Mouse (Mus musculus): ENCODE measurements around the gene Tbc1d1. TPM values are rescaled to one million over a fixed set of nuclear protein-coding genes. Genes with fewer than 3 reads are reported as not detected.

Tbc1d1 gene
- 23.0 and 26.2 TPM in 2 replicates for polyA plus RNA-seq (2015; fragmentation: Nextera tagmentation; extraction: Ambion mirVana)

DNA sequence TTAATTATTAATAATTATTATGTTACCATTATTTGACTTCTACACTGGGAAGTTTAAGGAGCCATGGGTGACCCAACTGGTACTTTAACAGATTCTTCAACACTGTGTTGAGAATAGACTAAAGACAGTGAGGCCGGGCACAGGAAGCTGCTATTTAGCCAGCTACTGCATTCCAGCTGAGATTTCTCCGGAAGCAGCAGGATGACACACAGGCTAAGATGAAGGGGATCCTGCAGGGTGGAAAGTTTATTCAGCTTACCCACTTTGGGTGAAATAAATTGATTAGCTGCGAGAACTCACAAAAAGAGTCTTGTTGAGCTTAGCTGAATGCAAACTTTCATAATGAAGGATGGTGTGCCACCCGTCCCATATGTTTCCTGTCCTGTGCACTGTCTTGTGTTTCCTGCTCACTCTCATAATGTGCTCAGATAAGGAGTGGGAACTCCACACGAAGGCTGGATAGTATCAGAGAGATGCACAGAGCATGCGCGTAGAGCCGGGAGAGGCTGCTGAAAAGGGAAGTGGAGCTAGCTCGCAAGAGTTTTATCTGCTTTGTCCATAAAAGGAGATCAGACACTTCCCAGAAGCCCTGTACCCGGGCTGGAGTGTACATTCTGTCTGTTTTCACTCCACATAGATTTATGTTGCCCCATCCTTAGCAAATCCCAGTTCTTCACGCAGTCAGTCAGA lies at the start of gene Tbc1d1:
Gene Tbc1d1 (plus strand): TSS at position 445 of the 690 bp plus-strand sequence.
- 0 out of 2 replicates have a peak, but pooled peaks cover 5% of the 10 kb centered on the region for H3K27me3 ChIP-seq
- peak within 1 kb of the TSS; percentile 56 for H3K27ac ChIP-seq
- peak within 1 kb of the TSS; percentile 28 for H3K4me3 ChIP-seq
- ATAC-seq (replicated peaks; ENCODE audit: insufficient number of reproducible peaks, insufficient read depth, low FRiP score, low read depth) = peak; percentile 78
- WGBS = 10% methylated on average over 11 of the region's 11 CpGs
- H3K9ac ChIP-seq = no peak within 1 kb of the TSS
- H3K4me2 ChIP-seq = peak within 1 kb of the TSS; percentile 51
- H3K4me1 ChIP-seq (replicated peaks) = peaks cover 23% of the 10 kb centered on the region
- H3K9me3 ChIP-seq (replicated peaks) = no peaks in the 10 kb centered on the region
- H3K36me3 ChIP-seq = no peaks in the 10 kb centered on the region

DNA sequence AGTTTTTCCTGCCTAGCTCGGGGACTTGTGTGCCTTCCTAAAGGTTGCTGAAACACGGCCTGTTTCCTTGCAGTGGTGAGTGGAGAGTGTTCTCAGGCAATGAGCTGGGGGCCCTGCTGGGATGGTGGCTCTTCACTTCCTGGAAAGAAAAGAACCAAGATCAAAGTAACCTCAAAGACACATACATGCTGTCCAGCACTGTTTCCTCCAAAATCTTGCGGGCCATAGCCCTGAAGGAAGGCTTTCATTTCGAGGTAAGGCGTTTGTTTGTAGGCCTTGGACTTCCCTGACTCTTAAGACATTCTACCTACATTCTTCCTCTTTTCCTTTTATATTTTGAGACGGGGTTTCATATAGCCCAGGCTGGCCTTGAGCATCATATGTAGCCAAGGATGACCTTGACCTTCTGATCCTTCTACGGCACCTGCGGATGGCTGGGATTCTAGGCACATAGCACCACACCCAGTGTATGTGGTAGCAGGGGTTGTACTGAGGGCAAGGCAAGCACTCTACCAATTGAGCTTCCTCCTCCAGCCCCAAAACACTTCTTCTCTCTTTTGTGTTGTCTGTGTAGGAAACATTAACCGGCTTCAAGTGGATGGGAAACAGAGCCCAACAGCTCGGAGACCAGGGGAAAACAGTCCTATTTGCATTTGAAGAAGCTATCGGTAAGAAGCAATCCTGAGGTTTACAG lies 48.4 kb upstream of the Tbc1d1 start:
- 84% methylated on average over 11 of the region's 11 CpGs for WGBS
- no peak for ATAC-seq (replicated peaks; ENCODE audit: insufficient number of reproducible peaks, insufficient read depth, low FRiP score, low read depth)
- Histone ChIP-seq H3K4me2 (no peak overlapping the region), H3K36me3 (peaks cover 52% of the 10 kb centered on the region), H3K9ac (no peak overlapping the region), H3K27ac (no peak overlapping the region), H3K27me3 (no peaks in the 10 kb centered on the region), H3K9me3 (replicated peaks) (no peaks in the 10 kb centered on the region), H3K4me3 (no peak overlapping the region), H3K4me1 (replicated peaks) (peaks cover 4% of the 10 kb centered on the region)

DNA sequence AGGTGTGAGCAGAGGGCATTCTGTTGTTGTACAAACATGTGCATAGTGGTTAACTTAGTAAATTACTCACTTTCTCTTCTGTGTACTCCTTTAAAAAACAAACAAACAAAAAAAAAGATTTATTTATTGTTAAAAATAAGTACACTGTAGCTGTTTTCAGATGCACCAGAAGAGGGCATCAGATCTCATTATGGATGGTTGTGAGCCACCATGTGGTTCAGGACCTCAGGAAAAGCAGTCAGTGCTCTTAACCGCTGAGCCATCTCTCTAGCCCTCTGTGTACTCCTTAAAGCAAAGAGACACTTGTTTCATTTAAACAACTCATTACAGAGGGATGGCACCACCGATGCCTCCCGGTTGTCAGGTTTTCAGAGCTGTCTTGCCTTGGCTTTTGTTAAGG lies 46.9 kb upstream of the Tbc1d1 start:
- Histone ChIP-seq H3K36me3 (peaks cover 57% of the 10 kb centered on the region), H3K9ac (no peak overlapping the region), H3K4me2 (no peak overlapping the region), H3K9me3 (replicated peaks) (no peaks in the 10 kb centered on the region), H3K4me3 (no peak overlapping the region), H3K27ac (no peak overlapping the region), H3K27me3 (no peaks in the 10 kb centered on the region), H3K4me1 (replicated peaks) (peaks cover 4% of the 10 kb centered on the region)
- ATAC-seq (replicated peaks; ENCODE audit: insufficient number of reproducible peaks, insufficient read depth, low FRiP score, low read depth) = no peak
- 55% methylated on average over 3 of the region's 3 CpGs for WGBS

DNA sequence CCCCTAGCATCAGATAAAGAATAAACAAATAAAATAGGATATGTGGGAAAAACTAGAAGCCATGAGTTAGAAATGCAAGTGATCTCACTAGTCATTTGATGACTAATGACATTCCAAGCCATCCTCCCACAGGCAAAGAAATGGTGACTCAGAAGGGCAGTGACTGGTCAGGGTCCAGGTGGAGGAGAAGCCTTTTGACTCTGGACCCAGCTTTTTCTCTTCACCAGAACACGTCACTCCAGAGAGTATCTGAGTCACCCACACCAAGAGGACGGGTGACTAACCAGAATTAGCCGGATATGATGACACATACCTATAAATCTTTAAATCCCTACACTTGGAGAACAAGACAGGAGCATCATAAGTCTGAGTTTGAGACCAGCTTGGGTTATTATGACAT lies 43.7 kb upstream of the Tbc1d1 start:
- WGBS = 73% methylated on average over 3 of the region's 3 CpGs
- Histone ChIP-seq H3K36me3 (peaks cover 80% of the 10 kb centered on the region), H3K9ac (no peak overlapping the region), H3K9me3 (replicated peaks) (peaks cover 4% of the 10 kb centered on the region; the same call in 1 of the 2 replicates), H3K27ac (no peak overlapping the region), H3K4me1 (replicated peaks) (peaks cover 4% of the 10 kb centered on the region), H3K4me2 (no peak overlapping the region), H3K4me3 (no peak overlapping the region), H3K27me3 (no peaks in the 10 kb centered on the region)
- ATAC-seq (replicated peaks; ENCODE audit: insufficient number of reproducible peaks, insufficient read depth, low FRiP score, low read depth) = no peak

DNA sequence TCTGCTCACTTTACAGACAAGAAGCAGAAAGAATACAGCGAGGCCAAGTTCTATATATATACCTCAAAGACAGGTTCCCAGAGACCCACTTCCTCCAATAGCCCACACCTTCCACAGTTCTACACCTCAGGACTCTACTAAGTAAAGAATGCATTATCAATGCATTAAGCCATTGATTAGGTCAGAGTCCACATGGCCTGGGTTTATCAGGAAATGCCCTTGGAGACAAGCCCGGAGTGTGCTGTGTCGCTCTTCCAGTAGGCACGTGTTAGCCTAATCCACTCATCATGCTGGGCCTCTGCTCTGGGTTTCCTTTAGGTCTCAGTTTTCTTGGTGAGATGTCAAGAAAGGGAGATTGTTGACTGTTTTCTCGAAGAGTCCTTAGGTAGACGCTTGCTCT lies 41.9 kb upstream of the Tbc1d1 start:
- Histone ChIP-seq H3K4me2 (no peak overlapping the region), H3K4me3 (no peak overlapping the region), H3K27me3 (no peaks in the 10 kb centered on the region), H3K27ac (no peak overlapping the region), H3K36me3 (peaks cover 67% of the 10 kb centered on the region), H3K4me1 (replicated peaks) (peaks cover 4% of the 10 kb centered on the region), H3K9ac (no peak overlapping the region), H3K9me3 (replicated peaks) (peaks cover 4% of the 10 kb centered on the region; the same call in 1 of the 2 replicates)
- WGBS = 86% methylated on average over 6 of the region's 6 CpGs
- ATAC-seq (replicated peaks; ENCODE audit: insufficient number of reproducible peaks, insufficient read depth, low FRiP score, low read depth) = no peak

- Histone ChIP-seq H3K27ac (no peak overlapping the region), H3K4me2 (no peak overlapping the region), H3K27me3 (no peaks in the 10 kb centered on the region), H3K36me3 (peaks cover 46% of the 10 kb centered on the region), H3K4me1 (replicated peaks) (no peaks in the 10 kb centered on the region), H3K4me3 (no peak overlapping the region), H3K9ac (no peak overlapping the region), H3K9me3 (replicated peaks) (peaks cover 4% of the 10 kb centered on the region; the same call in 1 of the 2 replicates)
- no peak for ATAC-seq (replicated peaks; ENCODE audit: insufficient number of reproducible peaks, insufficient read depth, low FRiP score, low read depth)
- 82% methylated on average over 1 of the region's 1 CpGs for WGBS
Measured at GRCm38 (mm10) chr5:64117191-64117590, 38.9 kb upstream of the Tbc1d1 start.

- no peaks in the 10 kb centered on the region for H3K4me1 ChIP-seq (replicated peaks)
- H3K9me3 ChIP-seq (replicated peaks) = no peaks in the 10 kb centered on the region
- no peak overlapping the region for H3K9ac ChIP-seq
- ATAC-seq (replicated peaks; ENCODE audit: insufficient number of reproducible peaks, insufficient read depth, low FRiP score, low read depth) = no peak
- H3K27me3 ChIP-seq = no peaks in the 10 kb centered on the region
- 68% methylated on average over 5 of the region's 5 CpGs for WGBS
- H3K4me2 ChIP-seq = no peak overlapping the region
- H3K36me3 ChIP-seq = no peaks in the 10 kb centered on the region; the same call in none of the 2 replicates
- H3K27ac ChIP-seq = no peak overlapping the region
- H3K4me3 ChIP-seq = no peak overlapping the region
Measured at GRCm38 (mm10) chr5:64125783-64126182, 30.3 kb upstream of the Tbc1d1 start.

DNA sequence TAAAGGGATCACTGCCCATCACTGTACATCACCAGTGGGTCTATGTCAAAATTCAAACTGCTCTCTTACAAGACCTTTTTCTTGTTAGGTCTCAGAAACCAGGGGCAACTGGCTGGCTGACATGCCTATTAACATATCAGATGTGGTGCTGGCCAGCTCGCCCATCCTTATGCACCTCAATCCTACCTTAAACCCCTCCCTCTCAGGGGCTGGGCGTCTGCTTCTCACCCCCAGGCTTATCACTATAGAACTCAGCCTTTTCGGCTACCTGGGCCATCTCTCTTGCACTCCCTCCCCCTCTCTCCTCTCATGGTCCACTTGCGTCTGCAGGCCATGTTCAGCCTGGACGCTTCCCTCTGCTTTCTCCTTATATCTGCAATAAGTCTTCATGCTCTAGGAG lies 24.6 kb upstream of the Tbc1d1 start:
- H3K4me2 ChIP-seq = no peak overlapping the region
- no peaks in the 10 kb centered on the region for H3K9me3 ChIP-seq (replicated peaks)
- H3K36me3 ChIP-seq = no peaks in the 10 kb centered on the region; the same call in none of the 2 replicates
- no peaks in the 10 kb centered on the region for H3K4me1 ChIP-seq (replicated peaks)
- no peak overlapping the region for H3K27ac ChIP-seq
- 67% methylated on average over 5 of the region's 5 CpGs for WGBS
- no peak overlapping the region for H3K9ac ChIP-seq
- no peaks in the 10 kb centered on the region for H3K27me3 ChIP-seq
- H3K4me3 ChIP-seq = no peak overlapping the region
- ATAC-seq (replicated peaks; ENCODE audit: insufficient number of reproducible peaks, insufficient read depth, low FRiP score, low read depth) = no peak

DNA sequence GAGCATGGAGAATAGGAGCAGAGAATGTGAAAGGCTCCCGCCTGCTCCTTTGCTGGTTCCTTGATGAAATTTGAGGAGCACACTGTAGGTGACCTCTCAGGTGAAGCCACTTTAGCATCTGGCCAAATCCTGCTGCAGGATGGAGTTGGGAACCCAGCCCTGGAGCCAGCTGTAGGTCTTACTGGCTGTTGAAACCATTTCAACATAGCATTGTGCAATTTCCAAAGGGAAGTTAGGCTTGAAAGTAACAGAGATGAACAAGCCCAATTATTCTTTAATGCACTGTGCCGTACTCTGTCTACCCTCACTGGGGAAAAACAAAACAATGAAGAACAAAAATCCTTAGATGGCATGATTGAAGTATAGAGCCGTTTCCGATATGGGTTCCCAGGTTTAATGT lies 22.2 kb upstream of the Tbc1d1 start:
- ATAC-seq (replicated peaks; ENCODE audit: insufficient number of reproducible peaks, insufficient read depth, low FRiP score, low read depth) = no peak
- H3K4me3 ChIP-seq = no peak overlapping the region

GRCm38 (mm10) chr5:64136325-64136724 lies 19.8 kb upstream of the Tbc1d1 start:
- Histone ChIP-seq H3K9me3 (replicated peaks) (no peaks in the 10 kb centered on the region), H3K4me2 (no peak overlapping the region), H3K9ac (no peak overlapping the region), H3K4me3 (no peak overlapping the region), H3K27ac (no peak overlapping the region), H3K27me3 (no peaks in the 10 kb centered on the region), H3K4me1 (replicated peaks) (no peaks in the 10 kb centered on the region), H3K36me3 (no peaks in the 10 kb centered on the region)
- ATAC-seq (replicated peaks; ENCODE audit: insufficient number of reproducible peaks, insufficient read depth, low FRiP score, low read depth) = no peak
- 70% methylated on average over 5 of the region's 5 CpGs for WGBS

More for the DNA sequence above, 22.2 kb upstream of the Tbc1d1 start:
- Histone ChIP-seq H3K4me2 (no peak overlapping the region), H3K36me3 (no peaks in the 10 kb centered on the region), H3K9ac (no peak overlapping the region), H3K27ac (no peak overlapping the region), H3K9me3 (replicated peaks) (no peaks in the 10 kb centered on the region), H3K27me3 (no peaks in the 10 kb centered on the region), H3K4me1 (replicated peaks) (no peaks in the 10 kb centered on the region)
- 92% methylated on average over 4 of the region's 4 CpGs for WGBS

- H3K27me3 ChIP-seq = no peaks in the 10 kb centered on the region
- H3K9me3 ChIP-seq (replicated peaks) = no peaks in the 10 kb centered on the region
- H3K9ac ChIP-seq = no peak overlapping the region
- H3K4me3 ChIP-seq = no peak overlapping the region
- H3K4me1 ChIP-seq (replicated peaks) = no peaks in the 10 kb centered on the region
- H3K27ac ChIP-seq = no peak overlapping the region
- WGBS = 78% methylated on average over 3 of the region's 3 CpGs
- no peak overlapping the region for H3K4me2 ChIP-seq
- no peak for ATAC-seq (replicated peaks; ENCODE audit: insufficient number of reproducible peaks, insufficient read depth, low FRiP score, low read depth)
- H3K36me3 ChIP-seq = no peaks in the 10 kb centered on the region
Measured at GRCm38 (mm10) chr5:64140202-64140601, 15.9 kb upstream of the Tbc1d1 start.
